In the genomic region with DNA sequence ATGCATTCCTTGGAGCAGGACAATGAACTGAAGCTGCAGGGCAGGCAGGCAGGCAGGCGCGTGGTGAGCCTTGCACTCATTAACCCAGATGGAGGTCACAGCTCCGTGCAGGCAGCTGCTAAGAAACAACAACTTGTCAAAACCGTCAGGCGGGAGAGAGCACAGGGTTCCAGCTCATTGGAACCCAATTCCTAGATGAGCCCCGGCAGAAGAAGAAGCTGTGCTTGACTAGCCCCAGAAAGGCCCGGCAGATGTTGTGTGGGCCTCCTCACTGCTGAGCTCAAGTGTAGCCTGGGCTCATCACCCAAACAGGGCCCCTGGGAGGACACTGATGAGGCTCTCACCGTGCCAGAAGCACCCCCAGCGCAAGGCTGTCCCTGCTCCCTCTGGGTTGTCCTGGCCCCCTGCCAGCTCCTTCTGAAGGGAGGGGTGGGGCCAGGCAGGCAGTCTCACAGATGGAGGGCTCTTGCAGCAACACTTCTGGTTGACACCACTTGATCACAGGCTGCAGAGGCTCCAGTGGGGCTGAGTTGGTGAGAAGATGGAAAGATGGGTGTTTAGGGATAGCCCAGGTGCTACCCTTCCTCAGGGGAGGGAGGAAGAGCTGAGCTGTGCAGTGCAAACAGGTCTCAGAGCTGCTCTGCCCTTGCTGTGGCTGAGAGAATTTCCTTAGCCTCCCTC, we compare ENCODE assay signal across 8 mouse cellular contexts. TPM values are rescaled to one million over a fixed set of nuclear protein-coding genes. Genes with fewer than 3 reads are reported as not detected.
A peak's percentile ranks its signal among the peaks of the same experiment; 100 is the strongest.
DNase-seq lines count a peak whose midpoint lies in the region; ATAC-seq and TF ChIP-seq lines count a peak whose summit lies in the region.

No protein-coding gene starts in this region.

- H3K4me1 ChIP-seq in embryonic facial prominence, embryonic 14.5 days (ENCODE audit: control insufficient read depth, insufficient read depth, low read length), result peaks cover 5% of the 10 kb centered on the region; the same call in 1 of the 2 replicates
- H3K4me1 ChIP-seq in heart, embryonic 14.5 days (ENCODE audit: control insufficient read depth in 2 of 2, insufficient read depth in 2 of 2, low read length in 2 of 2), result peaks cover 7 to 8% of the 10 kb centered on the region in 2 experiments
- H3K4me1 ChIP-seq in midbrain, postnatal 0 days (ENCODE audit: insufficient read depth, low read length), result no peaks in the 10 kb centered on the region

- H3K9me3 ChIP-seq in embryonic facial prominence, embryonic 14.5 days (ENCODE audit: control insufficient read depth, low read length), result no peaks in the 10 kb centered on the region
- H3K9me3 ChIP-seq in heart, embryonic 14.5 days (ENCODE audit: control insufficient read depth, low read length), result no peaks in the 10 kb centered on the region
- no peaks in the 10 kb centered on the region for H3K9me3 ChIP-seq in midbrain, postnatal 0 days (ENCODE audit: low read length)

- 22% methylated on average over 8 of the region's 9 CpGs for WGBS in embryonic facial prominence, embryonic 14.5 days
- 18% methylated on average over 9 of the region's 9 CpGs for WGBS in heart, embryonic 14.5 days
- WGBS in midbrain, postnatal 0 days, result 27% methylated on average over 9 of the region's 9 CpGs

- no peaks in the 10 kb centered on the region for H3K27me3 ChIP-seq in embryonic facial prominence, embryonic 14.5 days (replicated peaks; ENCODE audit: control insufficient read depth, insufficient read depth, low read length)
- no peaks in the 10 kb centered on the region for H3K27me3 ChIP-seq in heart, embryonic 14.5 days (ENCODE audit: control insufficient read depth, insufficient read depth, low read length)
- H3K27me3 ChIP-seq in midbrain, postnatal 0 days (ENCODE audit: insufficient read depth, low read length), result no peaks in the 10 kb centered on the region

- H3K27ac ChIP-seq in embryonic facial prominence, embryonic 14.5 days (replicated peaks; ENCODE audit: low read depth, low read length), result no peak overlapping the region; the same call in 1 of the 2 replicates
- no peak overlapping the region for H3K27ac ChIP-seq in heart, embryonic 14.5 days (replicated peaks in 1 of 2; ENCODE audit: control insufficient read depth in 1 of 2, insufficient read depth in 1 of 2, low read depth in 2 of 2, low read length in 2 of 2)
- H3K27ac ChIP-seq in midbrain, postnatal 0 days (ENCODE audit: low read depth, low read length), result no peak overlapping the region

- no peak for TF ChIP-seq CTCF in midbrain, postnatal 0 days (IDR thresholded peaks at IDR 0.05)

- no peak for DNase-seq in cerebellum, adult 8-10 months
- DNase-seq in ZHBTc4 (ENCODE audit: low read depth, low spot score), result peak; percentile 30
- peak; percentile 77 for DNase-seq in embryonic facial prominence, embryonic 14.5 days (ENCODE audit: low spot score)
- DNase-seq in kidney, postnatal 10 days, result peak; percentile 83
- peak; percentile 30 for DNase-seq in midbrain, postnatal 0 days (ENCODE audit: low spot score)
- no peak for DNase-seq in spleen, adult 18-20 months

- no peak overlapping the region for H3K9ac ChIP-seq in embryonic facial prominence, embryonic 14.5 days (ENCODE audit: low read depth, low read length)
- no peak overlapping the region for H3K9ac ChIP-seq in heart, embryonic 14.5 days (ENCODE audit: low read length)
- no peak overlapping the region for H3K9ac ChIP-seq in midbrain, postnatal 0 days (replicated peaks; ENCODE audit: low read length, poor library complexity, severe bottlenecking)

- H3K36me3 ChIP-seq in embryonic facial prominence, embryonic 14.5 days (ENCODE audit: control insufficient read depth, insufficient read depth, low read length), result no peaks in the 10 kb centered on the region
- no peaks in the 10 kb centered on the region for H3K36me3 ChIP-seq in heart, embryonic 14.5 days (ENCODE audit: control insufficient read depth, insufficient read depth, low read length)
- no peaks in the 10 kb centered on the region for H3K36me3 ChIP-seq in midbrain, postnatal 0 days (ENCODE audit: insufficient read depth, low read length)

- ATAC-seq in cerebellum, adult (ENCODE audit: insufficient number of reproducible peaks, low FRiP score, low TSS enrichment), result peak; percentile 24; the same call in 1 of the 2 replicates
- peak; percentile 93 for ATAC-seq in embryonic facial prominence, embryonic 14.5 days (ENCODE audit: low read depth)
- ATAC-seq in heart, embryonic 14.5 days (ENCODE audit: insufficient number of reproducible peaks, insufficient read depth, low FRiP score, low read depth), result peak; percentile 71
- no peak for ATAC-seq in midbrain, postnatal 0 days (ENCODE audit: low FRiP score)

- no peak overlapping the region for H3K4me2 ChIP-seq in embryonic facial prominence, embryonic 14.5 days (ENCODE audit: low read depth, low read length)
- H3K4me2 ChIP-seq in heart, embryonic 14.5 days (ENCODE audit: low read length), result 0 out of 2 replicates have a peak overlapping the region, but pooled peaks have one; percentile 11
- H3K4me2 ChIP-seq in midbrain, postnatal 0 days (ENCODE audit: low read depth, low read length, poor library complexity, severe bottlenecking), result no peak overlapping the region

- no peak overlapping the region for H3K4me3 ChIP-seq in embryonic facial prominence, embryonic 14.5 days (ENCODE audit: low read depth, low read length)
- H3K4me3 ChIP-seq in heart, embryonic 14.5 days (ENCODE audit: control insufficient read depth in 1 of 2, insufficient read depth in 1 of 2, low read depth in 1 of 2, low read length in 2 of 2), result no peak overlapping the region
- no peak overlapping the region for H3K4me3 ChIP-seq in midbrain, postnatal 0 days (ENCODE audit: low read depth, low read length)

RNA-seq across cellular contexts. Expression of gene Maf, which starts 58.8 kb away (rescaled TPM):
- polyA plus RNA-seq in embryonic facial prominence, embryonic 14.5 days (2014; fragmentation: Nextera tagmentation; extraction: Ambion mirVana), result 14.3 and 14.8 TPM in 2 replicates
- polyA plus RNA-seq in heart, embryonic 14.5 days (2014; fragmentation: Nextera tagmentation; extraction: Ambion mirVana), result 3.1 and 3.9 TPM in 2 replicates
- total RNA-seq in midbrain, postnatal 0 days (2014; rRNA removed), result 26.6 and 36.4 TPM in 2 replicates
- polyA plus RNA-seq in midbrain, postnatal 0 days (2015; fragmentation: Nextera tagmentation; extraction: Ambion mirVana), result 7.7 and 7.9 TPM in 2 replicates

Comparison
In these comparisons a context has a peak if more than half of its experiments do, and no peak if none do; other contexts are left out.
1. DNase-seq: peak in ZHBTc4 (single experiment), embryonic facial prominence, embryonic 14.5 days (single experiment), kidney, postnatal 10 days (single experiment) and midbrain, postnatal 0 days (single experiment); none in cerebellum, adult 8-10 months (single experiment) and spleen, adult 18-20 months (0 of 2).